Mouse (Mus musculus) bone marrow, adult 2 months (tissue): ENCODE measurements around the gene Cacna2d2.

Source experiments
- CTCF ChIP-seq: fragments of 200-500 bp; IDR thresholded peaks from 2 replicates; pipeline ENCODE4 v1.5.1; 2011; ENCODE audit warnings: low read length, control low read depth; ENCODE audit not compliant: control insufficient read depth, insufficient read depth
- POLR2A ChIP-seq: fragments of 200-500 bp; IDR thresholded peaks from 2 replicates; pipeline ENCODE4 v1.6.1; 2011; ENCODE audit warnings: low read depth, mild to moderate bottlenecking, control low read depth, low read length, borderline replicate concordance; ENCODE audit not compliant: control insufficient read depth

DNA sequence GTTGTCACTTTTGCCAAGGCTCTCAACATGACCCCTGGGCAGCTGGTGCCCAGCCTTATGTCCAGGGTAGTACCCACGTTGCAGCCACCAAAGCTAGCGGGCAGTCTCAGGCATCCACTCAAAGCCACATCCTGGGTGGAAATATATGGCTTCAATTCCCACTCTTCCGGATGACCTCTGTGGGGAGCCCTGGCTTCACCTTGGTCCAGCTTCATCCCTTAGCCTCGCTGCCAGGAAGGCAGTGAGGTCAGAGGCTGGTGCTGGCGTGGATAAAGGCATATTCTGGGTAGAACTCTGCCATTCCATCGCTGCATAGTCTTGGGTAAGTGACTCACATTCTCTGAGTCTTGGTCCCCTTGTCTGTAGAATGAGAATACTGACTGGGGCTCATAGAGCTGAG, 85.4 kb downstream of the Cacna2d2 start:
- TF ChIP-seq POLR2A (no peak), CTCF (no peak)
